Mouse (Mus musculus) embryonic fibroblast, embryonic 13.5 days (primary cell): ENCODE data around the gene Dll4.
A peak's percentile ranks its signal among the peaks of the same experiment; 100 is the strongest.

ENCODE experiments used
- CTCF ChIP-seq: IDR thresholded peaks from 2 replicates; pipeline ENCODE4 v1.5.1; 2011; ENCODE audit warnings: mild to moderate bottlenecking, control low read depth, low read length, moderate library complexity, borderline replicate concordance; ENCODE audit not compliant: insufficient read depth
- POLR2A ChIP-seq: IDR thresholded peaks from 2 replicates; pipeline ENCODE4 v1.6.1; 2011; ENCODE audit warnings: low read depth, mild to moderate bottlenecking, control low read depth, low read length, moderate library complexity

GRCm38 (mm10) chr2:119299981-119300818 lies 25.4 kb upstream of the Dll4 start:
- no peak for TF ChIP-seq POLR2A
- peak; percentile 50; the same call in 1 of the 2 replicates for TF ChIP-seq CTCF
